Mouse (Mus musculus) cerebellum, adult 2 months (tissue): ENCODE measurements around the gene Htr6. TPM values are rescaled to one million over a fixed set of nuclear protein-coding genes. Genes with fewer than 3 reads are reported as not detected.
A peak's percentile ranks its signal among the peaks of the same experiment; 100 is the strongest.

Experiments used
- DNase-seq, 2 experiments: peaks; one replicate each; pipeline ENCODE4 v3.0.0; 2021
- H3K27ac ChIP-seq: fragments of 200-500 bp; 2 replicates; pipeline ENCODE4 v1.5.1; 2012; ENCODE audit warnings: low read length, control low read depth, inconsistent platforms; ENCODE audit not compliant: insufficient read depth
- H3K27me3 ChIP-seq: fragments of 200-500 bp; 2 replicates; pipeline ENCODE4 v1.6.1; 2012; ENCODE audit warnings: inconsistent platforms, mild to moderate bottlenecking, low read length, moderate library complexity; ENCODE audit not compliant: control insufficient read depth, insufficient read depth
- H3K4me1 ChIP-seq: fragments of 200-500 bp; 2 replicates; pipeline ENCODE4 v1.6.1; 2011; ENCODE audit warnings: low read length; ENCODE audit not compliant: control insufficient read depth, insufficient read depth
- H3K4me3 ChIP-seq: fragments of 200-500 bp; replicated peaks from 2 replicates; pipeline ENCODE3; 2011; ENCODE audit warnings: mild to moderate bottlenecking, low read depth, low read length, control low read depth; ENCODE audit not compliant: insufficient read depth
- CTCF ChIP-seq: fragments of 200-500 bp; IDR thresholded peaks from 2 replicates; pipeline ENCODE4 v1.5.1; 2011; ENCODE audit warnings: low read depth, mild to moderate bottlenecking, control low read depth, low read length, moderate library complexity, borderline replicate concordance; ENCODE audit not compliant: insufficient read depth
- POLR2A ChIP-seq: fragments of 200-500 bp; IDR thresholded peaks from 2 replicates; pipeline ENCODE4 v1.6.1; 2011; ENCODE audit warnings: low read length, control low read depth, borderline replicate concordance; ENCODE audit not compliant: insufficient read depth
- WGBS: fragments of 180-500 bp; shearing (Covaris S2); methylation state at CpG from one replicate; pipeline ENCODE4 v1.1.7; 2018; 5-methylcytosine and 5-hydroxymethylcytosine counted together
- polyA plus RNA-seq: library from polyadenylated mRNA; depleted of rRNA; stranded (reverse); fragments of >200 nt; gene quantifications from 2 replicates; pipeline ENCODE4 v1.2.3, GENCODE M21; 2012

Htr6 gene
- polyA plus RNA-seq, 1 experiment: 1.1 TPM

DNA sequence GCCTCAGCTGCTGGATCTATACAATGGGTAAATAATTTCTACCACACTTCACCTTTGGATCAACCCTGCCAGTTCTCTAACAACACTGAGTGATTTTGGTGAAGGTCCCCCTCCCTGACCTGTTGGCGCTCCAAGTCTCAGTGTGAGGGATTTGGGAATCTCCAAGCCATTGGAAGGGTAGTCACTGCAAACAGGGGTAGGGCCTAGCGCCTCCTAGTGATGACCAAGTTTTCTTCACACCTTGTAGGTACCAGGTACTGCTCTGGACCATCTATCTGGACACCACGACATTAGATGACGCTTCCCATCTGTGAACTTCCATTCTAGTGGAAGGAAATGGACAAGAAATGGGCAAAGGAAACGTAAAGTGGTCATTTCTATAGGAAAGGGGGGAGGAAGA lies 545 bp upstream of the Htr6 start:
- no peak overlapping the region for H3K4me3 ChIP-seq
- H3K4me1 ChIP-seq: peaks cover 4% of the 10 kb centered on the region; the same call in 1 of the 2 replicates
- peak; percentile 39 to 44 for DNase-seq
- WGBS: 38% methylated on average over 5 of the region's 5 CpGs
- H3K27me3 ChIP-seq: peaks cover 1% of the 10 kb centered on the region; the same call in 1 of the 2 replicates
- TF ChIP-seq CTCF (peak; percentile 58; the same call in 1 of the 2 replicates), POLR2A (no peak)
- no peak overlapping the region for H3K27ac ChIP-seq

DNA sequence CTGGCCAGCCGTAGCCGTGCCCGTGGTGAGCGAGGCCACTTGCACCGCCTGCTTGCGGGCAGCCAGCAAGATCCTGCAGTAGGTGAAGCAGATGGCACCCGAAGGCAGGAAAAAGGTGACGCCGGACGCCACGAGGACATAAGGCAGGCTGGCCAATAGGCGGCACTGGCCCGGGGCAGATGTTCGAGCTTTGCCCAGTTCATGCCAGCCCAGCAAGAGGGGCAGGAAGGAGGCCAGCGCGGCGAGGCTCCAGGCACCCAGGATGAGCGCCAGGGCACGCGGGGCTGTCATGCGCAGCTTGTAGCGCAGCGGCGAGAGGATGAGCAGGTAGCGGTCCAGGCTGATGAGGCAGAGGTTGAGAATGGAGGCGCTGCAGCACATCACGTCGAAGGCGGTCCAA lies 1.3 kb downstream of the Htr6 start:
- Histone ChIP-seq H3K4me1 (peaks cover 4% of the 10 kb centered on the region; the same call in 1 of the 2 replicates), H3K4me3 (no peak overlapping the region), H3K27ac (no peak overlapping the region), H3K27me3 (peaks cover 1% of the 10 kb centered on the region; the same call in 1 of the 2 replicates)
- TF ChIP-seq CTCF (no peak), POLR2A (no peak)
- peak; percentile 34 to 36 for DNase-seq
- WGBS: 6% methylated on average over 29 of the region's 29 CpGs

DNA sequence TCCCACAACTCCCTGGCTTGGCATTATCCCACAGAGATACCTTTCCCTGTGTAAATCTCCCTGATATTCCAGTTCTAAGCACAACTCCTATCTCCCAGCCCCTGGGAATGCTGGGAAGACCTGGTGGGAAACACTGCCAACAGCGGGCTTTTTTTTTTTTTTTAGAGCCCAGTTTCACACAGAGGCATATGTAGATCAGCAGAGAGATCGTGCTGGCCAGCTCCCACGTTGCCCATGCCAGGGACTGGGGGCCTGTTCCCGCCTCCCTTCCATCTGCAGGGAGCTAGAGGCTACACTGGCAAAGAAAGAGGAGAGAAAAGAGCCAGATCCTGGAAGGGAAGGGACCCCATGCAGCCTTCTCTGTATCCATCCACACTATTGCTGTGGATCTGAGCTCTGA lies 7.1 kb downstream of the Htr6 start:
- H3K4me1 ChIP-seq: no peaks in the 10 kb centered on the region; the same call in 1 of the 2 replicates
- TF ChIP-seq POLR2A (no peak), CTCF (no peak)
- H3K27ac ChIP-seq: no peak overlapping the region
- no peaks in the 10 kb centered on the region for H3K27me3 ChIP-seq
- DNase-seq: no peak
- 14% methylated on average over 4 of the region's 4 CpGs for WGBS
- H3K4me3 ChIP-seq: no peak overlapping the region

DNA sequence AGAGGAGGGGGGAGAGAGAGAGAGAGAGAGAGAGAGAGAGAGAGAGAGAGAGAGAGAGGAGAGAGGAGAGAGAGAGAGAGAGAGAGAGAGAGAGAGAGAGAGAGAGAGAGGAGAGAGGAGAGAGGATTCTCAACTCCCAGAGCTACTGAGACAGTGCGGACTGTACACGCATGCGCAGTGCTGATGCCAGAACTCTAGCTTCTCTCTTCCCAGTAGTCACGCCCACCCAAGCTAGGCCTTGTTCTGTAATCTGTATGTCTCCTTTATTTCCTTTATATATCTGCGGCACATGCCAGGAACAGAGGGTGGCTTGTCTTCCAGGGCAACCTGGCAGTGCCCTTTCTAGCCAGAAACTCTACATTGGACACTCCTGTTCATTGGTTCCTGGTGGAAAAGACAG lies 10.5 kb downstream of the Htr6 start:
- Histone ChIP-seq H3K4me1 (no peaks in the 10 kb centered on the region; the same call in 1 of the 2 replicates), H3K27ac (no peak overlapping the region), H3K27me3 (no peaks in the 10 kb centered on the region), H3K4me3 (no peak overlapping the region)
- WGBS: 84% methylated on average over 5 of the region's 5 CpGs
- TF ChIP-seq POLR2A (no peak), CTCF (no peak)
- DNase-seq: no peak

DNA sequence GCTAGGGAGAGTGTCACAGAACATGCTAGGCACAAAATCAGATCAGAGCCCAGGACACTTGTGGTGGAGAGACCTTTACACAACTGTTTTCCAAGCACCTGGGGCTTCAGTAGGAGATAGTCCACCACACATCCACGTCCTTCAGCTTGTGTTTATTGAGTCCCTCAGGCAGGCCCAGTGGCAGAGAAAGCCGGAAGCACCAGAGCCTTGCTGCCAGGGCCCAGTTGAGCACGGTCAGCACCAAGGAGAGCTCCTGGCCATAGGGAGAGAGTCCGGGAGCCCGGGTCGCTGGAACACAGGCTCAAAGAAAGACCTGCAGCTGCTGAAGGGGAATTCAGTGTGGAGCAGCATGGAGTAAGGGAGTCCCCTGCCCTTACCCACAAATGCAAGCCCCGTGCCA lies 15.8 kb downstream of the Htr6 start:
- TF ChIP-seq CTCF: no peak
- no peak for TF ChIP-seq POLR2A
- peaks cover 14% of the 10 kb centered on the region; the same call in 1 of the 2 replicates for H3K4me1 ChIP-seq

DNA sequence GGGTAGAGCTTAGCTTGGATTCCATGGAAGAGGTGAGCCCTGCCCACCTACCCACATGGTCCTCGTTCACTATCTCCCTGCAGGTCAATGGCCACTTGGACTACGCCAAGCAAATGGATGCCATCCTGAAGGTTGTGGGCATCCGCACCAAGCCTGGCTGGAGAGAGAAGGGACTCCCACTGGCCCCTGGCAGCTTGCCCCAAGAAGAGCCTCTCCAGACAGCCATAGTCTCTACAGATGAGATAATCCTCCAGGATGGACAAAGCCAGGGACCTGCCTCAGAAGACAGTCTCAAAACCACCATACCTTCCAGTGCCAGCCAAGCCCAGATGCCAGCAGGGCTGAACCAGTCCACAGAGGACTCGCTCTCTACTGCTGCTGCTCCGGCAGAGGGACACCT lies 17.3 kb downstream of the Htr6 start:
- no peak for DNase-seq
- Histone ChIP-seq H3K27ac (no peak overlapping the region), H3K4me3 (no peak overlapping the region), H3K4me1 (peaks cover 14% of the 10 kb centered on the region; the same call in 1 of the 2 replicates), H3K27me3 (no peaks in the 10 kb centered on the region)
- WGBS: 63% methylated on average over 5 of the region's 5 CpGs
- TF ChIP-seq POLR2A (no peak), CTCF (no peak)

More for the DNA sequence above, 15.8 kb downstream of the Htr6 start:
- Histone ChIP-seq H3K4me3 (no peak overlapping the region), H3K27me3 (no peaks in the 10 kb centered on the region), H3K27ac (no peak overlapping the region)
- no peak for DNase-seq
- 76% methylated on average over 7 of the region's 7 CpGs for WGBS

DNA sequence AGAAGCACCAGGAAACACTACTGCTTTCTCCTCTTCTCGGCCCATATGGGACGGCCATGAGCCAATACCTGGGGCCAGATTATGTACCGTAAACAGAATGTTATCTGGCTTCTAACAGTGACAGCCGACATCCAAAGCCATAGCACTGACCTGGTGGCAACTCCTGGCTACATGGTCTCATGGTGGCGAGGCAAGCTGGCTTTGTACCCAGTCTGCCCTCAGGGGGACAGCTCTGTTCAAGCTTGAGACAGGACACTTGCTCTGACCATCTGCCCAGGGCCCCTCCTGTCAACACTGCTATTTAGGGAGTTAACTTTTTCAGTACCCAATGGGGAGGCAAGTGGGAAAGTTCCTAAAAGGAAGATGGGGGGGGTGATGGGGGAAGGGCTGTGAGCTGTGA lies 18.1 kb downstream of the Htr6 start:
- Histone ChIP-seq H3K4me3 (no peak overlapping the region), H3K4me1 (peaks cover 14% of the 10 kb centered on the region; the same call in 1 of the 2 replicates), H3K27me3 (no peaks in the 10 kb centered on the region), H3K27ac (no peak overlapping the region)
- no peak for DNase-seq
- WGBS: 44% methylated on average over 5 of the region's 5 CpGs
- TF ChIP-seq CTCF (no peak), POLR2A (no peak)

DNA sequence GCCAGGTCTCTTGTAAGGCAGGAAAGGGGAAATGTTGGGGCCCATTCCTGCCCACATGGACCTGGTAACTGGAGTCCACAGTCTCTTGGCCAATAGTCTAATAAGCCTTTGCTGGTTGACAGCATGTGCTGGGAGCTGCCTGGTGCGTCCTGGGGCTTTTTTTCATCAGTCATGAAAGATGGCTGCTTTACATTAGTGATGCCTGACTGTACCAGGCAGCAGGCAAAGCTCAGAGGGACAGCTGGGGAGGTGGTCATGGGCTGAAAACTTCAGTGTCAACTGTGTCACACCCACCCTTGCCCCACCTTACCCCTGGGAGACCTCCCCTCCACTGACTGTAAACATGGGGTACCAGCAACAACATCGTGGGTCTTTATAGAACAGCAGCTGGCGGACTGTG lies 19.6 kb downstream of the Htr6 start:
- Histone ChIP-seq H3K4me3 (no peak overlapping the region), H3K27ac (no peak overlapping the region), H3K27me3 (no peaks in the 10 kb centered on the region), H3K4me1 (peaks cover 14% of the 10 kb centered on the region; the same call in 1 of the 2 replicates)
- WGBS: 43% methylated on average over 3 of the region's 3 CpGs
- TF ChIP-seq POLR2A: no peak
- TF ChIP-seq CTCF: no peak
- DNase-seq: no peak

DNA sequence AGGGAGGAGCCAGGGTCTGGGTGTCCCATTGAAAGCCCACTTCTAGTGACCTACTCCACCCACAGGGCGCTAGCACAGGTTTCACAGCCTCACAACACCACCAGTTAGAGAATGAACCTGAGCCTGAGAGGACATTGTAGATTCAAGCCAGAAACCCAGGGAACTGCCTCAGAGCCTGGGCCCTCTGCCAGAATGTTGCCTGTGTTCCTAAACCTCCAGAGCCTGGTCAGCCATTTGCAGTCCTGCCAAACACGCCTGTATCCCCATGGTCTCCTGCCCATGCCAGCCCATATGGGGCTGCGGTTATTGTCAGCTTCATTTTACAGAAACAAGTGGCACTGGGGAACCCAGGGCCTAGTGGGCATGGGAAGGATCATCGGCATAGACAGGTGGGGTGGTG lies 20.0 kb downstream of the Htr6 start:
- Histone ChIP-seq H3K4me3 (no peak overlapping the region), H3K4me1 (peaks cover 14% of the 10 kb centered on the region; the same call in 1 of the 2 replicates), H3K27me3 (no peaks in the 10 kb centered on the region), H3K27ac (no peak overlapping the region)
- TF ChIP-seq POLR2A (no peak), CTCF (no peak)
- WGBS: 20% methylated on average over 4 of the region's 4 CpGs
- DNase-seq: peak; percentile 60 to 80
